Mouse (Mus musculus) liver, postnatal 0 days (tissue): ENCODE data around the gene Lrrc28. TPM values are rescaled to one million over a fixed set of nuclear protein-coding genes. Genes with fewer than 3 reads are reported as not detected.

Source experiments
- ATAC-seq: fragments of 200-750 bp; cut with Nextera tagmentation; 2 replicates; pipeline ENCODE4 v1.8.0; 2017; ENCODE audit warnings: mild to moderate bottlenecking, moderate library complexity
- DNase-seq: peaks from one replicate; pipeline ENCODE4 v3.0.0-alpha.2; 2016
- H3K27ac ChIP-seq: fragments of 300-500 bp; sonication (generic); 2 replicates; pipeline ENCODE4 v1.5.1; 2014; ENCODE audit warnings: antibody characterized with exemption, moderate library complexity, mild to moderate bottlenecking, low read depth
- H3K27me3 ChIP-seq: fragments of 300-500 bp; sonication (generic); 2 replicates; pipeline ENCODE4 v1.6.1; 2014; ENCODE audit warnings: low read length, control low read depth, mixed read lengths; ENCODE audit not compliant: insufficient read depth
- H3K36me3 ChIP-seq: fragments of 300-500 bp; sonication (generic); replicated peaks from 2 replicates; pipeline ENCODE4 v1.6.1; 2014; ENCODE audit warnings: mild to moderate bottlenecking, control low read depth, low read length, moderate library complexity, mixed read lengths; ENCODE audit not compliant: insufficient read depth
- H3K4me1 ChIP-seq: fragments of 300-500 bp; sonication (generic); 2 replicates; pipeline ENCODE4 v1.6.1; 2014; ENCODE audit warnings: antibody characterized with exemption, mild to moderate bottlenecking, control low read depth; ENCODE audit not compliant: insufficient read depth
- H3K4me2 ChIP-seq: fragments of 300-500 bp; sonication (generic); 2 replicates; pipeline ENCODE4 v1.6.1; 2014; ENCODE audit warnings: low read depth, mild to moderate bottlenecking, low read length, moderate library complexity, mixed read lengths
- H3K4me3 ChIP-seq: fragments of 300-500 bp; sonication (generic); 2 replicates; pipeline ENCODE4 v1.5.1; 2014; ENCODE audit warnings: low read depth, low read length
- H3K9ac ChIP-seq: fragments of 300-500 bp; sonication (generic); replicated peaks from 2 replicates; pipeline ENCODE4 v1.6.1; 2014; ENCODE audit warnings: mild to moderate bottlenecking, moderate library complexity
- H3K9me3 ChIP-seq: fragments of 300-500 bp; sonication (generic); 2 replicates; pipeline ENCODE4 v1.6.1; 2016; ENCODE audit warnings: mild to moderate bottlenecking, control low read depth, low read length, mixed read lengths
- CTCF ChIP-seq: sonication (generic); IDR thresholded peaks from 2 replicates; pipeline ENCODE4 v1.5.1; 2016; ENCODE audit warnings: antibody characterized with exemption, low read depth
- EP300 ChIP-seq: IDR thresholded peaks from 2 replicates; pipeline ENCODE4 v1.6.1; 2016; ENCODE audit warnings: antibody characterized with exemption, low read depth, mild to moderate bottlenecking
- WGBS: fragments of 180-500 bp; shearing (Covaris S2); extraction: QIAGEN DNeasy Blood & Tissue Kit; methylation state at CpG from one replicate; pipeline ENCODE4 v1.1.7; 2014; ENCODE audit not compliant: insufficient replicate concordance; 5-methylcytosine and 5-hydroxymethylcytosine counted together
- polyA plus RNA-seq: library from polyadenylated mRNA; unstranded; fragments of >200 nt; fragmentation: Nextera tagmentation; extraction: Ambion mirVana; gene quantifications from 2 replicates; pipeline ENCODE4 v1.2.1, GENCODE M21; 2015

Lrrc28 gene
- polyA plus RNA-seq, 1 experiment from 2014 or later = 12.6 TPM

- WGBS = 78% methylated on average over 6 of the region's 6 CpGs
- H3K4me1 ChIP-seq = no peaks in the 10 kb centered on the region
- TF ChIP-seq EP300 (no peak), CTCF (no peak)
- ATAC-seq (no peak), DNase-seq (no peak)
- no peaks in the 10 kb centered on the region for H3K9me3 ChIP-seq
- H3K4me2 ChIP-seq = no peak overlapping the region
- no peaks in the 10 kb centered on the region for H3K27me3 ChIP-seq
- no peak overlapping the region for H3K9ac ChIP-seq
- no peak overlapping the region for H3K27ac ChIP-seq
- no peak overlapping the region for H3K4me3 ChIP-seq
- no peaks in the 10 kb centered on the region for H3K36me3 ChIP-seq
Observed at GRCm38 (mm10) chr7:67543641-67544040, 101.4 kb downstream of the Lrrc28 start.

DNA sequence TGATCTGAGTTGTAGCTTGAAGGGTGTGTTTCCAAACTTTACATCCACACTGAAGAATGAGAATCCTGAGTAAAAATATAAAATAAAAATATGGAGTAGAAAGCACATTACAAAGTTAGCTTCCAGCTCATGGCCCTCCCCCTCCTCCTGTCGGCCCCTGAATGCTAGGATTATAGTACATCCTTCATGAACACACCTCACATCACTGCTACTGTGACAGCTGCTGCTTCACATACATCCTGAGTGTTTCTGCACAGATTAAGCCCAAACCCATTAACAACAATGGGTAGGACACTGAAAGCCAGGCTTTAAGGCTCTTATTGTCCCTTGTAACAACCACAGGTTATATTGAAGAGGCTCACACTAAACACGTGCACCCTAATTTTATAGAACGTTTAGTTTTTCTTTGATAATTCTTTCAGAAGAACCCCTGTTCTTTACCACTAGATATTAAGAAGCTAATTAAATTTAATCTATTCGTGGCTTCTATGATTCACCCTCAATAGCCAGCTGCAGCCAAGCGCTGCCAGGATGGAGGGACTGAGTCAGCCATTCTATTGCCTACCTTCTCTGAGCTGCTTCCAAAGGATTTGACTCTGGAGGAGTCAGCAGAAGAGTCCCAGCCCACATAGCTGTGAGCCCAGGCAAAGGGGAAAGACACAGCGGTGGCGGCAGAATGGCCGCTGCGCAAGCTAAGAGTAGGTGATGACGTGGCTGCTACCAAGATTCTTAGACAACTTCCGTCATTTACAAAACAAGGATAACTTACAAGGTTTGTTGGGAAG lies 108.3 kb downstream of the Lrrc28 start:
- Histone ChIP-seq H3K9me3 (no peaks in the 10 kb centered on the region), H3K36me3 (no peaks in the 10 kb centered on the region), H3K9ac (no peak overlapping the region), H3K27me3 (no peaks in the 10 kb centered on the region), H3K27ac (no peak overlapping the region), H3K4me3 (no peak overlapping the region), H3K4me1 (peaks cover 3% of the 10 kb centered on the region; the same call in 1 of the 2 replicates), H3K4me2 (no peak overlapping the region)
- TF ChIP-seq CTCF (no peak), EP300 (no peak)
- 86% methylated on average over 11 of the region's 11 CpGs for WGBS
- DNase-seq (no peak), ATAC-seq (no peak)

DNA sequence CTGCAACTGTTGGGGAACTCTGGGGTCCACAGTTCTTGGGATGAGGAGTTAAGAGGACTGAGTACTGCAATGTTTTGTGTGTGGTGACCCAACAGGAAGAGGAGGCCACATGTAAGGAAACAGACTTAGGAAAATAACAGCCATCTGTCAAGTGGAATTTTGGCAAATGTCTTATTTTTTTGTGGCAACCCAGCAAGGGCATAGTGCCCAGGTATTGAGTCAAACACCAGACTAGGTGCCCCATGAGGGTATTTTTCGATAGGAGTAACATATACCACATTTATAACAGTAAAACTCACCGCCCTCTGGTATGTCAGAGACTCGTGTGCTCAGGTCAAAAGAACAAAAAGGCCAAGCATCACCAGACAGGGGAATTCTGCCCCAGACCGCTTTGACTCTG lies 109.1 kb downstream of the Lrrc28 start:
- no peak overlapping the region for H3K9ac ChIP-seq
- no peaks in the 10 kb centered on the region for H3K9me3 ChIP-seq
- H3K36me3 ChIP-seq = no peaks in the 10 kb centered on the region
- H3K4me3 ChIP-seq = no peak overlapping the region
- no peak overlapping the region for H3K27ac ChIP-seq
- no peak for TF ChIP-seq CTCF
- no peak for TF ChIP-seq EP300
- no peak for DNase-seq
- WGBS = 74% methylated on average over 4 of the region's 4 CpGs
- peaks cover 3% of the 10 kb centered on the region; the same call in 1 of the 2 replicates for H3K4me1 ChIP-seq
- no peaks in the 10 kb centered on the region for H3K27me3 ChIP-seq
- no peak for ATAC-seq
- H3K4me2 ChIP-seq = no peak overlapping the region

DNA sequence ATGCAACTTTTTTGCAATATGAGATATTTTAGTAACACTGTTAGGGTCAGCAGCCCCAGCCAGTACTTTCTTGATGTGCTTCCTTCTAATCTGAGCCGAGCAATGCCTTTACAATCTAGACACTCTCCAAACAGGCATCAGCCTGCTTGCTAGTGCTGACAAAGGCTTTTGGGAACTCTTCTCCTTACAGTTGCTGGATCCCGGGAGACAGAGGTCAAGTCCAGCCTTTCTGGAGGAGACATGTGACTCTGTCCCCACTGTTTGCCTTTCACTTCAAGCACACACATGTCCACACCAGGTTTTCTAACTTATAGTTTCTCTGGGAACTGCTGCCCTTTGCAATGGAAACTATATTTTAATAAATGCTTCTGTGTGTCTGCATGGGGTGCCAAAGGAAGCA lies 114.1 kb downstream of the Lrrc28 start:
- Histone ChIP-seq H3K9me3 (no peaks in the 10 kb centered on the region), H3K4me2 (no peak overlapping the region), H3K4me3 (no peak overlapping the region), H3K27ac (no peak overlapping the region), H3K9ac (no peak overlapping the region), H3K27me3 (no peaks in the 10 kb centered on the region), H3K36me3 (no peaks in the 10 kb centered on the region), H3K4me1 (peaks cover 13% of the 10 kb centered on the region)
- DNase-seq (no peak), ATAC-seq (no peak)
- WGBS = 40% methylated on average over 2 of the region's 2 CpGs
- TF ChIP-seq CTCF (no peak), EP300 (no peak)

DNA sequence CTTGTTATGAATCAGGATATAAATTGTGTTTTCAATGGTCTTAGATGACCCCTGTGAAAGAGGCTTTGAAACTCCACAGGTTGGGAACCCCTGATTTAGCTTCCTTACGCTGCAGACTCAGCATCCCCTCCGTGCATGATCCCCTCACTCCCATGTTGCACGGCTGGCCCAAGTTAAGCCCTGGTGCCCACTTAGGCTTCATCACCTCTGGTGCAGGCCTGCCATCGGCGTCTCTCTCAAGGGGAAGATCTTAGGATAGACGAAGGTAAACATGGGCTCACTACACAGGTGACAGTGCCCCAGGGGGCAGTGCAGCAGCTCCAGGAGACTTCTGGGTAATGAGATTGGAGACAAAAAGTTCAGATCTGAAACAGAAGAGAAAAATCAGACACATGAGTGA lies 115.7 kb downstream of the Lrrc28 start:
- Histone ChIP-seq H3K36me3 (no peaks in the 10 kb centered on the region), H3K4me2 (no peak overlapping the region)

GRCm38 (mm10) chr7:67528821-67529221 lies 116.2 kb downstream of the Lrrc28 start:
- TF ChIP-seq EP300 (no peak), CTCF (no peak)
- no peak for DNase-seq
- no peaks in the 10 kb centered on the region for H3K36me3 ChIP-seq
- H3K9me3 ChIP-seq = no peaks in the 10 kb centered on the region
- peaks cover 10% of the 10 kb centered on the region for H3K4me1 ChIP-seq
- ATAC-seq = no peak
- H3K4me3 ChIP-seq = no peak overlapping the region
- no peak overlapping the region for H3K27ac ChIP-seq
- no peaks in the 10 kb centered on the region for H3K27me3 ChIP-seq
- no peak overlapping the region for H3K9ac ChIP-seq
- no peak overlapping the region for H3K4me2 ChIP-seq
- WGBS = 87% methylated on average over 18 of the region's 18 CpGs

More for the DNA sequence above, 115.7 kb downstream of the Lrrc28 start:
- H3K4me3 ChIP-seq = no peak overlapping the region
- no peak overlapping the region for H3K9ac ChIP-seq
- DNase-seq = no peak
- no peaks in the 10 kb centered on the region for H3K9me3 ChIP-seq
- WGBS = 79% methylated on average over 6 of the region's 6 CpGs
- no peak for ATAC-seq
- H3K27ac ChIP-seq = no peak overlapping the region
- H3K27me3 ChIP-seq = no peaks in the 10 kb centered on the region
- TF ChIP-seq CTCF = no peak
- no peak for TF ChIP-seq EP300
- peaks cover 10% of the 10 kb centered on the region for H3K4me1 ChIP-seq
